Mouse (Mus musculus) splenic B cell, adult 2 months (primary cell): ENCODE results near the gene Cntnap5b.
"Not testable (repeated sequence)": the region's sequence is repeated elsewhere in the genome, so short reads cannot be mapped to it uniquely, and the experiment has no call there.

Source experiments
- DNase-seq: peaks from one replicate; pipeline ENCODE4 v3.0.0-alpha.2; 2011; ENCODE audit warnings: low read depth, low spot score
- H3K27me3 ChIP-seq: 2 replicates; pipeline ENCODE4 v1.6.1; 2012; ENCODE audit warnings: mild to moderate bottlenecking, low read length, moderate library complexity, mixed read lengths; ENCODE audit not compliant: control insufficient read depth, poor library complexity, insufficient read depth, severe bottlenecking
- H3K36me3 ChIP-seq: 2 replicates; pipeline ENCODE4 v1.6.1; 2012; ENCODE audit warnings: mild to moderate bottlenecking, low read length, moderate library complexity, mixed read lengths; ENCODE audit not compliant: control insufficient read depth, poor library complexity, insufficient read depth, severe bottlenecking

The Cntnap5b gene

GRCm38 (mm10) chr1:99772614-99773013 lies at the start of gene Cntnap5b:
Cntnap5b (plus strand) TSS chr1:99772765.
- Histone ChIP-seq H3K27me3 (no peaks in the 10 kb centered on the region), H3K36me3 (no peaks in the 10 kb centered on the region)
- no peak for DNase-seq

GRCm38 (mm10) chr1:99759996-99760395 lies 12.6 kb upstream of the Cntnap5b start:
- Histone ChIP-seq H3K36me3 (no peaks in the 10 kb centered on the region), H3K27me3 (no peaks in the 10 kb centered on the region)
- DNase-seq = no peak

GRCm38 (mm10) chr1:99772183-99772582 lies 382 bp upstream of the Cntnap5b start:
- peak; percentile 1 for DNase-seq
- Histone ChIP-seq H3K27me3 (no peaks in the 10 kb centered on the region), H3K36me3 (no peaks in the 10 kb centered on the region)

GRCm38 (mm10) chr1:99774144-99774543 lies 1.6 kb downstream of the Cntnap5b start:
- H3K36me3 ChIP-seq = no peaks in the 10 kb centered on the region
- DNase-seq = peak; percentile 8
- no peaks in the 10 kb centered on the region for H3K27me3 ChIP-seq

GRCm38 (mm10) chr1:99813334-99814110 lies 41.0 kb downstream of the Cntnap5b start:
- no peak for DNase-seq
- no peaks in the 10 kb centered on the region for H3K27me3 ChIP-seq
- no peaks in the 10 kb centered on the region for H3K36me3 ChIP-seq

- DNase-seq = no peak
- Histone ChIP-seq H3K36me3 (no peaks in the 10 kb centered on the region), H3K27me3 (no peaks in the 10 kb centered on the region)
These were observed 99.8 kb downstream of the Cntnap5b start for GRCm38 (mm10) chr1:99872344-99872743.

- Histone ChIP-seq H3K36me3 (no peaks in the 10 kb centered on the region), H3K27me3 (no peaks in the 10 kb centered on the region)
- DNase-seq = no peak
These were observed 135.2 kb downstream of the Cntnap5b start for GRCm38 (mm10) chr1:99907774-99908173.

- no peak for DNase-seq
- H3K27me3 ChIP-seq = no peaks in the 10 kb centered on the region
- H3K36me3 ChIP-seq = no peaks in the 10 kb centered on the region
These were observed 170.9 kb downstream of the Cntnap5b start for GRCm38 (mm10) chr1:99943515-99943914.

GRCm38 (mm10) chr1:99959428-99959987 lies 186.9 kb downstream of the Cntnap5b start:
- H3K36me3 ChIP-seq = no peaks in the 10 kb centered on the region
- H3K27me3 ChIP-seq = no peaks in the 10 kb centered on the region
- DNase-seq = no peak

- Histone ChIP-seq H3K27me3 (no peaks in the 10 kb centered on the region), H3K36me3 (no peaks in the 10 kb centered on the region)
- DNase-seq = no peak
These were observed 194.9 kb downstream of the Cntnap5b start for GRCm38 (mm10) chr1:99967300-99968089.

GRCm38 (mm10) chr1:99970184-99971086 lies 197.9 kb downstream of the Cntnap5b start:
- DNase-seq = no peak
- no peaks in the 10 kb centered on the region for H3K36me3 ChIP-seq
- no peaks in the 10 kb centered on the region for H3K27me3 ChIP-seq

- H3K36me3 ChIP-seq, H3K27me3 ChIP-seq, DNase-seq: not testable (repeated sequence)
These were observed 228.7 kb downstream of the Cntnap5b start for GRCm38 (mm10) chr1:100001226-100001625.

- H3K27me3 ChIP-seq = no peaks in the 10 kb centered on the region
- no peaks in the 10 kb centered on the region for H3K36me3 ChIP-seq
- no peak for DNase-seq
These were observed 233.6 kb downstream of the Cntnap5b start for GRCm38 (mm10) chr1:100006021-100006745.

GRCm38 (mm10) chr1:100041808-100042207 lies 269.2 kb downstream of the Cntnap5b start:
- Histone ChIP-seq H3K36me3 (no peaks in the 10 kb centered on the region), H3K27me3 (no peaks in the 10 kb centered on the region)
- no peak for DNase-seq
